Mouse (Mus musculus) CH12.LX (cell line): Measurements from ENCODE around the gene Hist1h4h.
"Not testable (repeated sequence)": the region's sequence is repeated elsewhere in the genome, so short reads cannot be mapped to it uniquely, and the experiment has no call there.

Source experiments
- CTCF ChIP-seq, 2 experiments: IDR thresholded peaks in 1 of 2; conservative IDR thresholded peaks in 1 of 2; 2 replicates each; pipeline ENCODE4 v1.5.1; 2011 to 2012; ENCODE audit warnings: low read depth in 2 of 2, low read length in 2 of 2, improper control_type of control experiment in 1 of 2, inconsistent platforms in 1 of 2, mild to moderate bottlenecking in 1 of 2, moderate library complexity in 1 of 2
- E2F4 ChIP-seq: IDR thresholded peaks from 2 replicates; pipeline ENCODE4 v1.6.1; 2011; ENCODE audit warnings: low read depth, low read length, improper control_type of control experiment; ENCODE audit not compliant: insufficient replicate concordance
- POLR2A ChIP-seq: IDR thresholded peaks from 2 replicates; pipeline ENCODE4 v1.6.1; 2011; ENCODE audit warnings: low read depth, mild to moderate bottlenecking, improper control_type of control experiment, low read length

DNA sequence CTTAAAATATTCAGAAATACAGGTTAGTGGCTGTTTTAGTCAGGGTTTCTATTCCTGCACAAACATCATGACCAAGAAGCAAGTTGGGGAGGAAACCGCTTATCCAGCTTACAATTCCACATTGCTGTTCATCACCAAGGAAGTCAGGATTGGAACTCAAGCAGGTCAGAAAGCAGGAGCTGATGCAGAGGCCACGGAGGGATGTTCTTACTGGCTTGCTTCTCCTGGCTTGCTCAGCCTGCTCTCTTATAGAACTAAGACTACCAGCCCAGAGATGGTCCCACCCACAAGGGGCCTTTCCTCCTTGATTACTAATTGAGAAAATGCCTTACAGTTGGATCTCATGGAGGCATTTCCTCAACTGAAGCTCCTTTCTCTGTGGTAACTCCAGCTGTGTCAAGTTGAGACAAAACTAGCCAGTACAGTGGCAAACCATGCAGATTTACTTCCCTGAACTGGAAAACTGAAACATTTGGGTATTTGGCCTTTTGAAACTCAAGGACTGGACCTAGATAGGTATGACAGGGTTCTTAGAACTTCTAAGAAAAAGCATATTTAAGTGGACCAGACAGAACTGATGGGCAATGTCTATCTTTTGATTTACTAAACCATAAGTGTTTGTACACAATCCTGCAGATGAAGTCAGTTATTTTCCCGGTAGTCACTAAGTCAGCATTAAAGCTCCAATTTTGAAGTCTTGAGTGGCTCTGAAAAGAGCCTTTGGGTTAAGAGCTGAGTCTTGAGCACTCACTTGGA lies 11.6 kb downstream of the Hist1h4h start:
- TF ChIP-seq E2F4; CTCF (conservative IDR thresholded peaks at IDR 0.05 in 1 of 2, IDR thresholded peaks at IDR 0.05 in 1 of 2; ENCODE audit: low read depth in 2 of 2, low read length in 2 of 2): not testable (repeated sequence)
- peak; percentile 44; the same call in 1 of the 2 replicates for TF ChIP-seq POLR2A
